Mouse (Mus musculus): Measurements from ENCODE around the gene Ctnna2.

Gene Ctnna2

DNA sequence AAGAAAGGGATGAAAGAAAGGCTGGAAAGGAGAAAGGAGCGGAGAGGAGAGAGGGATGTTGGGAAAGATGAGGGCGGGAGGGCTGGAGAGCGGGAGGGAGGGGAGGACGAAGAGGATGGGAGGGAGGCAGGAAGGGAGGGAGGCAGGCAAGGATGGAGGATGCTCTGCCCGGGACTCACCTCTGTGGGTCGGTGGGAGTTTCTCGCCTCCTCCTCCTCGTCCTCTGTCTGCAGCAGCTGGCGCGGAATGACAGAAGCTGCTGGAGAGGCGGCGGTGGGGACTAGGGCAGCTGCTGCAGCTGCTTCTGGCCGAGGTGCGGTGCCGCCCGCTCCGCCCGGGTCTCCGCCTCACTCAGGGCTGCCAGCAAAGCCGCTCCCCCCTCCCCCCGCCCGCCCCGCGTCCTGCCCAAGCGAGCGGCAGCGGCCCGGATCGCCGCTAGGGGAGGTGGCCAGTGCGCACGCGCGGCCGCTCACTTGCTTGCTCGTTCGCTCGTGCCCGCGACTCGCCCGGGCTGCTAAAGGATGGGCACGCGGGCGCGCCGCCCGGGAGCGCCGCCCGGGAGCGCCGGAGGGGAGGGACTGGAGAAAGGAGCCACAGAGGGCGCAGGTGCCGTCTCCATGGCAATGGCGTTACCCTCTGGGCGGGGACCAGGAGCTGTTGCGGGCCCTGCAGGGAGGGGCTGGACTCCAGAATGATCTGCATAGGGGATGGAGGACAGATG is at the start of gene Ctnna2:
TSS of gene Ctnna2 (minus strand) at position 459 of the 721 bp plus-strand sequence.
- DNase-seq, result peak; percentile 95

- no peak for DNase-seq
Measured at GRCm38 (mm10) chr6:77980137-77981052, 896 bp upstream of the Ctnna2 start.

- DNase-seq, result no peak
Measured at GRCm38 (mm10) chr6:77978476-77979240, 841 bp downstream of the Ctnna2 start.

DNA sequence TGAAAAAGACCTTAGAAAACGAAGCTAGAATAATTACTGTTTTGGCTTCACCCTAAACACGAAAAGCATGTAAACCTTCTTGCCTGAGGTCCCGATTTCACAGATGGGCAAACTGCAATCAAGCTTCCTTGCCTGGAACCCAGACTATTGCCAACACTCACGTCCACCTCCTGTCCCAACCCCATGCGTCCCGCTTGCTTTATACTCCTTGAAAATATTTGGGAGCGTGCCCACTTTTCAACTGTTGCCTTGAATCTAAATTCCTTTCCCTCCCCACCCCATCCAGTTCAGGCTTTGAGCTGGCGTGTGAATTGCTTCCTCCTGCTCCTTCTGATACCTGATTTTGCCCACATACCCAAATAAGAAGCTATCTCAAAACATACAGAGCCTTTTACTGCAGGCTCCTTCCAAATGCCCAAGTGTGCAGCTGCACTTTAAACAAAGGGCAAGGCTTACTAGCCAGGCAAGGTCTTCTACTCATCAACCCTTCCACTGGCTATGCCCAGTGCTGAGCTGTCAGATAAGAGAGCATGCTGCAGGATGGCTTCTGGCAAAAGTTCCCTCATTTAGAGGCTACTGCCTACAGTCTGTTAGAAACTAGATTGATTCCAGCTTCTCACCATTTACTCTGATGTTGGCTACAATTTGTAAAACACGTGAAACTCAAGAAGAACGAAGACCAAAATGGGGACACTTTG is 8.8 kb downstream of the Ctnna2 start:
- DNase-seq, result no peak

GRCm38 (mm10) chr6:77969774-77970173 is 9.7 kb downstream of the Ctnna2 start:
- DNase-seq, result no peak

- DNase-seq, result no peak
Measured at GRCm38 (mm10) chr6:77962011-77962410, 17.5 kb downstream of the Ctnna2 start.

GRCm38 (mm10) chr6:77951276-77951675 is 28.2 kb downstream of the Ctnna2 start:
- no peak for DNase-seq

DNA sequence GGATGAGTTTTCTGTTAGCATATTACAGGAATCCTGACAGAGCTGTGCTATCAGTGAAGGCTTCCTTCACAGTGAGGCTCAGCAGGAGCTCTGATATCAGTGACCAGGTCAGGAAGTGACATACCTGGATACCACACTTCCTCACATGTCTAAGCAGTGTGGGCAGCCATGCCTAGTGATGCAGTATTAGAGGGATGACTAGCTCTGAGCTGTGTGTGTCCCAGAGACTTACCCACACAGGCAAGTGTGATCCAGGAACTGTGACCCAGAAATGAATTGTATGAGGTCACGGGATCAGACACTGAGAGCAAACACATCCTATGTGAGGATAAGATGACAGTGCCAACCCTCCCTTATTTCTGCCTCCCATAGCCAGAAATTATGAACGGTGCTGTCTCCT is 28.8 kb downstream of the Ctnna2 start:
- DNase-seq, result no peak

DNA sequence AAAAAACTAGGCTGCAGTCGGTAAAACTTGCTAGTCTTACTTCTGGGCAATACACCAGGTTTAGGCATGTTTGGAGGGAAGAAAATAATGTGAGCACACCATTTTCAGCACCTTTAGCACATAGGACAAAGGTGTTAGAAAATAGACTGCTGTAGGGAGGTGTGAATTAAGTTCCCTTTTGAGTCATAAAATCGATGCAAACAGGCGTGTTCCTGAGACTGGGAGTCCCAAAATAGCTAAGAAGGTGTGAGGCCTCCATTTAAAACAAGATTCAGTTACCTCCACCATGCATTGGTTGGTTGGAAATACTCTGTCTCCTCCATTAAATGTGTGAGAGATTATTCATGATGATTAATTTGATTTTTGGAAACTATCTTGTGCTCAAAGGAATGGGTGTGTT is 50.1 kb downstream of the Ctnna2 start:
- DNase-seq, result no peak

- DNase-seq, result no peak
Measured at GRCm38 (mm10) chr6:77873150-77873549, 106.3 kb downstream of the Ctnna2 start.

DNA sequence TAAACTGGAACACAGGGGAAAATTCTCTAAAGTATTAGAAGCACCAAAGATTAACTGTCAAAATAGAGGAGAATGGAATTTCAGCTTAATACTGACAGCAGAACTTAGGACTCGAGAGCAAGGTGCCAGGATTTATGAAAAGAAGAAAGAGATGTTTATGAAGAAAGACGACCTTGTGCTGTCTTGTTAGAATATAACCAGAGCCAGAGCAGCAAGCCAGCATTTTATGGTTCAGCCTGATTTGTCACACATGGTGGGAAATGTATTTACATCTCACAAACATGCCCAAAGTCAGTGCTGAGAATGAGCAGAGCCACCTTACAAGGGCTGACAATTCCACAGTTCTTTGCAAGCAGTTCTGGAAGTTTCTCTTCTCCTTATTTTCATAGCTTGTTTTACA is 110.2 kb downstream of the Ctnna2 start:
- DNase-seq, result no peak

DNA sequence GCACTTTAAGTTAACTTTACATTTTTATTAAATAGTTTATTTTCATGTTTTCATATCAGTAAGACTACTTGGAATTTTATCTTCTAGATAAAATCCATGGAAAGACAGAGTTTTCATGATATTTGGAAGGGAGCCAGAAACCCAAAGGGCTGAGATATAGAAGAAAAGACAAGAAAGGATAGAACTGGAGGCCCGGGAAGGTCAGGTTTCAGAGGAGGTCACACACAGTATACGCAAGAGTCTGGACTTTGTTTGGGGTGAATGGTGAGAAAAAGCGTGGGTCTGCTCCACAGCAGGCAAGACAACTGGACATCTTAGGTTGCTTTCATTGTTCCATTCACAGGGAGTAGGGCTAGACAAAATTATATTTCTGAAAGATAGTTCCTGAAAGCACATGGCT is 111.4 kb downstream of the Ctnna2 start:
- DNase-seq, result no peak

DNA sequence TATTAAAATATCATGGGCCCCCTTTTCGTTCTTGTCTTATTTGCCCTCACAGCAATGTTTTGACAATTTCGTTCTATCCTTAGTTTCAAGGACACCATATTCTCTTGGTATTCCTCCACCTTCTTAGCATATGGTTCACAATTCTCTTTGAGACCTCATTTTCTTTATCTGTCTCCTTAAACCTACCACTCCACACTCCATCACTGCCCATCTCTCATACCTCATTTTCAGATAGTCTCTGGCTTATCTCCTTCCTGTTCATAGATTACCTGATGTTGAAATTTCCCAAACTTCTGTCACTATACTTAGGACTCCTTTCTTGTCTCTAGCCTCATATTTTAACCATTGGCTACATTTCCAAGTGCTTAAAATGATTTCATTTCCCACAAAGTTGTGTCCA is 116.1 kb downstream of the Ctnna2 start:
- no peak for DNase-seq

DNA sequence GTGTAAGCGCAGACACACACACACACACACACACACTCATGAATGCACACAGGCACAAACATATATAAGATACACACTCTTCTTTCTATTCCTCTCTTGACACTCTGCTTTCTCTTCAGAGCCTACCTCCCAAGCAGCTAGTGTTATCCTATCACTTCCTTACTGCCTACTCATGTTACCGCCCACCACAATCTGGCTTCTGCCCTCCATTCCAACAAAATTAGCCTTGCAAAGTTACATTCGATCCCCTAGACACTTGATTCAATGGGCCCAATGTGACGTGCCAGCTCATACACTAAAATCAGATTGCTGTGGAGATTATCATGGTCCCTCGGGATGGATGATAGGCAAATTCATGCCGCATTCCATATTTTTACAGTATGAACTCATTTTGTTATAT is 116.7 kb downstream of the Ctnna2 start:
- peak; percentile 33 for DNase-seq

GRCm38 (mm10) chr6:77849438-77849837 is 130.1 kb downstream of the Ctnna2 start:
- no peak for DNase-seq

- DNase-seq, result no peak
Measured at GRCm38 (mm10) chr6:77848796-77849195, 130.7 kb downstream of the Ctnna2 start.

DNA sequence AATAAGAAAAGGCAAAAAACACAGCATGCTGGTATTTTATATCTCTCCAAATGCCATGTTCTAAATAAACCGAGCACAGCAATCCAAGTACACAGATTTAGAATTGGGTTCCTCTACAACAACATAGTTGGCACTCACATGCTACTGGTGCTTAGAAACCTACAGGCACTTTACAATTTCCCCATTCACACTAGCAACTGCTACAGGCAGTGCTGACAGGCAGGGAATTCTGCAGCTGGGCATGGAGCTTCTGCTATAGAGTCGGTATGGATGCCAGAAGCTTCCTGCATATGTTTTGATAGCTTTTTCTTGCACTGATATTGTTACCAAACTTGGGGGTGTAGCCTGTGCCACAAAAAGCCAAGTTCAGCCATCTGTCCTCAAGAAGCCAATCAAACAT is 131.8 kb downstream of the Ctnna2 start:
- peak; percentile 10 for DNase-seq

- no peak for DNase-seq
Measured at GRCm38 (mm10) chr6:77839076-77839475, 140.4 kb downstream of the Ctnna2 start.

DNA sequence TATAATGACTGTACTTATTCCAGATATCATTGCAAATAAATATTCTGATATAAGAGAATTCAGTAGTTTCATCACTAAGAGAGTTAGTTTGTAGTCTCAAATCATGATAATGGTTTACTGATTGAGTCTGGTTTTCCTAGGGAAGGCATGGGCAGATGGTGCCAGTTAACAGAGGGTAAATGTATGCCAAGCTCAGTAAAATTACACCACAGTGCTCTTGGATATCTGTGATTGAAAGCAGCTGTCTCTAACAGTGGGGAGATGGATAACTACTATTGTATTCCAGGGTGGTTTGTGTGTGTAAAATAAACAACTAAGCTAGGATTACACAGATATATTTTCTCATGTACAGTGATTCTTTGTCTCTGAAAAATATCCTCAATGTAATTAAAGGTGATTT is 140.8 kb downstream of the Ctnna2 start:
- DNase-seq, result no peak

- DNase-seq, result no peak
Measured at GRCm38 (mm10) chr6:77837543-77837942, 142.0 kb downstream of the Ctnna2 start.

DNA sequence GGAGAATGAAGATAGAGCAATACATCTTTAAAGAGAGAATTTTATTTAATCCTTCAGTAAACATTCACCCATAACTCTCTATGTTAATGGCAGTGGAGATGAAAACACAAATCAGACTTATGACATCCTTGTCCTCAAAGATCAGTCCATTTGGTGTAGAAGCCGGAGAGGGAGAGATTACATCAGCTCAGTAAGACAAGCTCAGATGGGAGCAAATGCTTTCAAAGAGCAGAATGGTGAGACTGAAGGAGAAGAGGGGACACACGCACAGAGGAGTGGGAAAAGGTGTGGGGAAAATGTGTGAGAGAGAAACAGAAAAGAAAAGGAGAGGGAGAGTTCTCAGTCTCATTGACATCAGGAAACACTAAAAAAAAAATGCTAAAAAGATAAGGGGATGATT is 144.8 kb downstream of the Ctnna2 start:
- DNase-seq, result no peak

DNA sequence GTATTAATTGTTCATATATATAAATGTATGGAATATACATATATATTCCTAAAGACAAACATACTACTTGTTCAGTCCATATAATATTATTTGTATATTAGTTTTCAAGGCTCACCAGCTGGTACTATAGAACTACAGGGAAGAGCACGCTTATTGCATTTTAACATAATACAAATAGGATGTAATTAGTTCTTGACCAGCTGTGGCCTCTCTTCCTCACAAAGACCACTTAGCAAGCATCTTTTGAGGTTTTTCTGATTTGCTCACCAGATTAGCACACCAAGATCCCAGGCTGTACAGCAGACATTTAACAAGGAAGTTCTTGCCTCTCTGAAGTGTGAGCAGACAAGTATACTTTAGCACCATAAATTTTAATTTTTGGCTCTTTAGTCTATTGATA is 152.0 kb downstream of the Ctnna2 start:
- DNase-seq, result no peak

DNA sequence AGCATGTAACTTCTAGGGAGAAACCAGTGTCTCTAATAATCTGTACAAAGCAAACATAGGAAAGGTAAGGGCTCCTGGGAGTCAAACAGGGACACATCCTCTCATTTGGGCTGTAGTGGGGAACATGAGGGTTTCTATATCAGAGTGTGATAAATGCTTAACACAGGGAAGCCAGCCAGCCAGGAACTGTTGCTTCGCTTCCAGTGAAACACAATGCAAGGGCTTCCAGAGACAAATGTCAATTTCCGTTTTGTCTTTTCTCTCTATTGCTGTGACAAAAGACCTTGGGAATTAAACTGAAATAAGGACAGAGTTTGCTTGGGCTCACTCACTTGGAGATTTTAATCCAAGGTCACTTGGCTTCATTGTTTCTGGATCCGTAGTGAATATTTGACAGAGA is 162.4 kb downstream of the Ctnna2 start:
- no peak for DNase-seq
